Mouse (Mus musculus): ENCODE results near the gene Shroom2. TPM values are rescaled to one million over a fixed set of nuclear protein-coding genes. Genes with fewer than 3 reads are reported as not detected.
A peak's percentile ranks its signal among the peaks of the same experiment; 100 is the strongest.

Gene Shroom2
- polyA plus RNA-seq, 1 experiment from 2014 or later: 26.5 TPM

DNA sequence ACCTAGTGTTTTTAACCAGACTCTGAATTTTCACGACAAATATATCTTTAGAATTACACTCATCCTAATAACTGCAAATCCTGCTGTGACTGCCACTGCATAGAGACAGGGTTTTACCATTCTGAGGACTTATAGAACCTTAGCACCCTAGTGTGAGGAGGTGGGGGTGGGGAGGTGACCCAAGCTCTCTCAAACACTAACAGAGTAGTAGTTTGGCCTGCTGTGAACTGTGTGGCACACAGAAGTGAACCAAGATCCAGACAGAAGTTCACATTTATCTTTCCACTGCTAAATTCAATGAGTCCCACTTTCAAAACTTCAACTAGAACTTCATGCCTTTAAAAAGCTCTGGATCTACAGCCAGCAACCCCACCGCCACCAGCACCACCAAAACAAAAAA lies 6.4 kb downstream of the Shroom2 start:
- H3K4me3 ChIP-seq (ENCODE audit: low read depth, low read length): no peak overlapping the region
- H3K36me3 ChIP-seq (ENCODE audit: control insufficient read depth, insufficient read depth, low read length): no peaks in the 10 kb centered on the region
- no peaks in the 10 kb centered on the region for H3K27me3 ChIP-seq (replicated peaks; ENCODE audit: control insufficient read depth, insufficient read depth, low read length)
- ATAC-seq (no peak), DNase-seq (ENCODE audit: low spot score) (no peak)
- H3K27ac ChIP-seq (ENCODE audit: low read depth, low read length): no peak overlapping the region
- no peak overlapping the region for H3K9ac ChIP-seq (ENCODE audit: low read length)
- H3K4me1 ChIP-seq (ENCODE audit: control insufficient read depth, insufficient read depth, low read length): no peaks in the 10 kb centered on the region
- H3K9me3 ChIP-seq (replicated peaks; ENCODE audit: control insufficient read depth, low read length): no peaks in the 10 kb centered on the region
- WGBS: 48% methylated on average over 2 of the region's 2 CpGs
- no peak overlapping the region for H3K4me2 ChIP-seq (ENCODE audit: low read length)

GRCm38 (mm10) chrX:152762437-152762836 lies 6.8 kb downstream of the Shroom2 start:
- H3K4me3 ChIP-seq (ENCODE audit: low read depth, low read length): no peak overlapping the region
- H3K27ac ChIP-seq (ENCODE audit: low read depth, low read length): no peak overlapping the region
- H3K27me3 ChIP-seq (replicated peaks; ENCODE audit: control insufficient read depth, insufficient read depth, low read length): no peaks in the 10 kb centered on the region
- ATAC-seq (no peak), DNase-seq (ENCODE audit: low spot score) (no peak)
- WGBS: 40% methylated on average over 2 of the region's 2 CpGs
- no peak overlapping the region for H3K9ac ChIP-seq (ENCODE audit: low read length)
- H3K36me3 ChIP-seq (ENCODE audit: control insufficient read depth, insufficient read depth, low read length): no peaks in the 10 kb centered on the region
- H3K4me1 ChIP-seq (ENCODE audit: control insufficient read depth, insufficient read depth, low read length): no peaks in the 10 kb centered on the region
- no peaks in the 10 kb centered on the region for H3K9me3 ChIP-seq (replicated peaks; ENCODE audit: control insufficient read depth, low read length)
- no peak overlapping the region for H3K4me2 ChIP-seq (ENCODE audit: low read length)

DNA sequence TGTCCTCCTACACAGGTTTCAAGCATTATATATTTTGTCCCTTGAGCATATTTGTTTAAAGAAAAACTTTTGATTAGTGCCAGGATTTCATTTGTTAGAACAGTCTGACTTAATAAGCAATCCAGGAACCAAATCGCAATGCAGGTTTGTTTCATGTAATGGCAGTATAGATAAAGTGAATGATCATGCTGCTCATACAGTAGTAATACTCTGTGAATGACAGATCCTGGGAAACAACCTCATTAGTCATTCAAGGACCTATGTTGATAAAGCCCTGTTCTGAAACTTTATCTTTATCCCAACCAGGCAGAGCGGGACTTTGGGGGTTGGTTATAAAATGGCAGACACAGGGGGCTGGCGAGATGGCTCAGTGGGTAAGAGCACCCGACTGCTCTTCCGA lies 13.0 kb downstream of the Shroom2 start:
- H3K9ac ChIP-seq (ENCODE audit: low read length): no peak overlapping the region
- no peak overlapping the region for H3K4me2 ChIP-seq (ENCODE audit: low read length)
- H3K36me3 ChIP-seq (ENCODE audit: control insufficient read depth, insufficient read depth, low read length): no peaks in the 10 kb centered on the region
- H3K27me3 ChIP-seq (replicated peaks; ENCODE audit: control insufficient read depth, insufficient read depth, low read length): no peaks in the 10 kb centered on the region
- WGBS: 82% methylated on average over 5 of the region's 5 CpGs
- ATAC-seq (no peak), DNase-seq (ENCODE audit: low spot score) (no peak)
- H3K4me3 ChIP-seq (ENCODE audit: low read depth, low read length): no peak overlapping the region
- H3K27ac ChIP-seq (ENCODE audit: low read depth, low read length): no peak overlapping the region
- no peaks in the 10 kb centered on the region for H3K9me3 ChIP-seq (replicated peaks; ENCODE audit: control insufficient read depth, low read length)
- no peaks in the 10 kb centered on the region for H3K4me1 ChIP-seq (ENCODE audit: control insufficient read depth, insufficient read depth, low read length)

- no peak overlapping the region for H3K9ac ChIP-seq (ENCODE audit: low read length)
- H3K27me3 ChIP-seq (replicated peaks; ENCODE audit: control insufficient read depth, insufficient read depth, low read length): no peaks in the 10 kb centered on the region
- no peak overlapping the region for H3K4me3 ChIP-seq (ENCODE audit: low read depth, low read length)
- DNase-seq (ENCODE audit: low spot score) (no peak), ATAC-seq (no peak)
- no peak overlapping the region for H3K4me2 ChIP-seq (ENCODE audit: low read length)
- H3K9me3 ChIP-seq (replicated peaks; ENCODE audit: control insufficient read depth, low read length): no peaks in the 10 kb centered on the region
- H3K36me3 ChIP-seq (ENCODE audit: control insufficient read depth, insufficient read depth, low read length): no peaks in the 10 kb centered on the region
- no peaks in the 10 kb centered on the region for H3K4me1 ChIP-seq (ENCODE audit: control insufficient read depth, insufficient read depth, low read length)
- H3K27ac ChIP-seq (ENCODE audit: low read depth, low read length): no peak overlapping the region
- 70% methylated on average over 1 of the region's 1 CpGs for WGBS
These were observed 13.4 kb downstream of the Shroom2 start for GRCm38 (mm10) chrX:152755819-152756218.

GRCm38 (mm10) chrX:152745925-152746324 lies 23.3 kb downstream of the Shroom2 start:
- 49% methylated on average over 2 of the region's 2 CpGs for WGBS
- ATAC-seq: peak; percentile 77
- no peak overlapping the region for H3K9ac ChIP-seq (ENCODE audit: low read length)
- H3K9me3 ChIP-seq (replicated peaks; ENCODE audit: control insufficient read depth, low read length): no peaks in the 10 kb centered on the region
- DNase-seq (ENCODE audit: low spot score): peak; percentile 47
- no peak overlapping the region for H3K4me3 ChIP-seq (ENCODE audit: low read depth, low read length)
- no peak overlapping the region for H3K27ac ChIP-seq (ENCODE audit: low read depth, low read length)
- no peaks in the 10 kb centered on the region for H3K4me1 ChIP-seq (ENCODE audit: control insufficient read depth, insufficient read depth, low read length)
- no peaks in the 10 kb centered on the region for H3K27me3 ChIP-seq (replicated peaks; ENCODE audit: control insufficient read depth, insufficient read depth, low read length)
- H3K36me3 ChIP-seq (ENCODE audit: control insufficient read depth, insufficient read depth, low read length): no peaks in the 10 kb centered on the region
- no peak overlapping the region for H3K4me2 ChIP-seq (ENCODE audit: low read length)

GRCm38 (mm10) chrX:152743642-152744041 lies 25.6 kb downstream of the Shroom2 start:
- Histone ChIP-seq H3K4me2 (ENCODE audit: low read length) (no peak overlapping the region), H3K4me1 (ENCODE audit: control insufficient read depth, insufficient read depth, low read length) (no peaks in the 10 kb centered on the region), H3K27ac (ENCODE audit: low read depth, low read length) (no peak overlapping the region), H3K9ac (ENCODE audit: low read length) (no peak overlapping the region), H3K27me3 (replicated peaks; ENCODE audit: control insufficient read depth, insufficient read depth, low read length) (no peaks in the 10 kb centered on the region), H3K9me3 (replicated peaks; ENCODE audit: control insufficient read depth, low read length) (no peaks in the 10 kb centered on the region), H3K36me3 (ENCODE audit: control insufficient read depth, insufficient read depth, low read length) (no peaks in the 10 kb centered on the region), H3K4me3 (ENCODE audit: low read depth, low read length) (no peak overlapping the region)
- DNase-seq (ENCODE audit: low spot score): no peak
- no peak for ATAC-seq

- H3K27ac ChIP-seq (ENCODE audit: low read depth, low read length): no peak overlapping the region
- H3K4me3 ChIP-seq (ENCODE audit: low read depth, low read length): no peak overlapping the region
- no peaks in the 10 kb centered on the region for H3K9me3 ChIP-seq (replicated peaks; ENCODE audit: control insufficient read depth, low read length)
- ATAC-seq (no peak), DNase-seq (ENCODE audit: low spot score) (no peak)
- no peaks in the 10 kb centered on the region for H3K27me3 ChIP-seq (replicated peaks; ENCODE audit: control insufficient read depth, insufficient read depth, low read length)
- no peak overlapping the region for H3K9ac ChIP-seq (ENCODE audit: low read length)
- no peak overlapping the region for H3K4me2 ChIP-seq (ENCODE audit: low read length)
- 68% methylated on average over 4 of the region's 4 CpGs for WGBS
- H3K4me1 ChIP-seq (ENCODE audit: control insufficient read depth, insufficient read depth, low read length): no peaks in the 10 kb centered on the region
- no peaks in the 10 kb centered on the region for H3K36me3 ChIP-seq (ENCODE audit: control insufficient read depth, insufficient read depth, low read length)
These were observed 30.4 kb downstream of the Shroom2 start for GRCm38 (mm10) chrX:152738759-152739368.

DNA sequence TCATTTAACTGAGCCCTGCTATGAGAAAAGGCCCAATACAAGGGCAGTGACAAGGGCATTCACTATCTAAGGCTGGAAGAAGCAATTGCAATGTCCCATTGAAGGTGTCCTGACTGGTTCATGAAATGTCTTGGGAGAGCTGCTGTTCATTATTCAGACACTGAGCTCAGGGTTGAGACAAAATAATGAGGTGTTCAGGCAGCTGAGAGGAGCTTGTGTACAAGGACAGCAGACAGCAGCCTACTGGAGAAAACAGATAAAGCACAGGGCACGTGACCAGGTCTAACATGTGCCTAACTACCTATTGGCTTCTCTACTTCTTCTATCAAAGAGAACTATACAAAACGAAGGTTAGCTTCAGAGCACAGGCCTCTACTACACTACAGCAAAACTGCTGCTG lies 31.1 kb downstream of the Shroom2 start:
- ATAC-seq (no peak), DNase-seq (ENCODE audit: low spot score) (no peak)
- H3K9ac ChIP-seq (ENCODE audit: low read length): no peak overlapping the region
- H3K9me3 ChIP-seq (replicated peaks; ENCODE audit: control insufficient read depth, low read length): no peaks in the 10 kb centered on the region
- H3K27me3 ChIP-seq (replicated peaks; ENCODE audit: control insufficient read depth, insufficient read depth, low read length): no peaks in the 10 kb centered on the region
- H3K4me2 ChIP-seq (ENCODE audit: low read length): no peak overlapping the region
- H3K27ac ChIP-seq (ENCODE audit: low read depth, low read length): no peak overlapping the region
- H3K36me3 ChIP-seq (ENCODE audit: control insufficient read depth, insufficient read depth, low read length): no peaks in the 10 kb centered on the region
- H3K4me3 ChIP-seq (ENCODE audit: low read depth, low read length): no peak overlapping the region
- WGBS: 60% methylated on average over 2 of the region's 2 CpGs
- H3K4me1 ChIP-seq (ENCODE audit: control insufficient read depth, insufficient read depth, low read length): no peaks in the 10 kb centered on the region

- Histone ChIP-seq H3K4me1 (ENCODE audit: control insufficient read depth, insufficient read depth, low read length) (no peaks in the 10 kb centered on the region), H3K9ac (ENCODE audit: low read length) (no peak overlapping the region), H3K4me2 (ENCODE audit: low read length) (no peak overlapping the region), H3K27ac (ENCODE audit: low read depth, low read length) (no peak overlapping the region), H3K4me3 (ENCODE audit: low read depth, low read length) (no peak overlapping the region), H3K9me3 (replicated peaks; ENCODE audit: control insufficient read depth, low read length) (no peaks in the 10 kb centered on the region), H3K36me3 (ENCODE audit: control insufficient read depth, insufficient read depth, low read length) (no peaks in the 10 kb centered on the region), H3K27me3 (replicated peaks; ENCODE audit: control insufficient read depth, insufficient read depth, low read length) (no peaks in the 10 kb centered on the region)
- ATAC-seq (no peak), DNase-seq (ENCODE audit: low spot score) (no peak)
These were observed 34.0 kb downstream of the Shroom2 start for GRCm38 (mm10) chrX:152735283-152735682.

Measured in forebrain, embryonic 14.5 days (tissue).